Mouse (Mus musculus) stomach, embryonic 14.5 days (tissue): ENCODE results near the gene Chst11. TPM values are rescaled to one million over a fixed set of nuclear protein-coding genes. Genes with fewer than 3 reads are reported as not detected.

Experiments used
- ATAC-seq: fragments of 200-750 bp; cut with Nextera tagmentation; 2 replicates; pipeline ENCODE4 v1.8.0; 2017; ENCODE audit warnings: low read depth, moderate TSS enrichment; ENCODE audit not compliant: insufficient number of reproducible peaks, insufficient read depth, low FRiP score
- H3K27ac ChIP-seq: fragments of 300-500 bp; sonication (generic); 2 replicates; pipeline ENCODE4 v1.5.1; 2014; ENCODE audit warnings: mild to moderate bottlenecking, low read length, moderate library complexity, mixed read lengths
- H3K27me3 ChIP-seq: fragments of 300-500 bp; sonication (generic); 2 replicates; pipeline ENCODE4 v1.6.1; 2014; ENCODE audit warnings: low read length, control low read depth, mixed read lengths; ENCODE audit not compliant: control insufficient read depth, insufficient read depth
- H3K36me3 ChIP-seq: fragments of 300-500 bp; sonication (generic); 2 replicates; pipeline ENCODE4 v1.6.1; 2014; ENCODE audit warnings: mild to moderate bottlenecking, control low read depth, low read length, moderate library complexity, mixed read lengths; ENCODE audit not compliant: control insufficient read depth, insufficient read depth
- H3K4me1 ChIP-seq: fragments of 300-500 bp; sonication (generic); 2 replicates; pipeline ENCODE4 v1.6.1; 2014; ENCODE audit warnings: low read length, control low read depth, mixed read lengths; ENCODE audit not compliant: control insufficient read depth, insufficient read depth
- H3K4me2 ChIP-seq: fragments of 300-500 bp; sonication (generic); replicated peaks from 2 replicates; pipeline ENCODE4 v1.6.1; 2014; ENCODE audit warnings: low read depth, low read length, control low read depth
- H3K4me3 ChIP-seq: fragments of 300-500 bp; sonication (generic); 2 replicates; pipeline ENCODE4 v1.5.1; 2014; ENCODE audit warnings: low read depth, low read length, control low read depth
- H3K9ac ChIP-seq: fragments of 300-500 bp; sonication (generic); replicated peaks from 2 replicates; pipeline ENCODE4 v1.6.1; 2014; ENCODE audit warnings: low read depth, mild to moderate bottlenecking, control low read depth, low read length, moderate library complexity, mixed read lengths
- H3K9me3 ChIP-seq: fragments of 300-500 bp; sonication (generic); 2 replicates; pipeline ENCODE4 v1.6.1; 2016; ENCODE audit warnings: low read depth, low read length, control low read depth; ENCODE audit not compliant: control insufficient read depth
- WGBS: fragments of 180-500 bp; shearing (Covaris S2); extraction: QIAGEN DNeasy Blood & Tissue Kit; methylation state at CpG from one replicate; pipeline ENCODE4 v1.1.7; 2014; 5-methylcytosine and 5-hydroxymethylcytosine counted together
- polyA plus RNA-seq: library from polyadenylated mRNA; unstranded; fragments of >200 nt; fragmentation: Nextera tagmentation; extraction: Ambion mirVana; gene quantifications from 2 replicates; pipeline ENCODE4 v1.2.1, GENCODE M21; 2014

Gene Chst11
- polyA plus RNA-seq, 1 experiment from 2014 or later, result 2.0 TPM

GRCm38 (mm10) chr10:83129624-83130218 lies 144.4 kb downstream of the Chst11 start:
- ATAC-seq, result no peak
- Histone ChIP-seq H3K4me3 (no peak overlapping the region), H3K4me2 (no peak overlapping the region), H3K9me3 (no peaks in the 10 kb centered on the region), H3K27me3 (no peaks in the 10 kb centered on the region), H3K27ac (no peak overlapping the region), H3K36me3 (no peaks in the 10 kb centered on the region), H3K9ac (no peak overlapping the region), H3K4me1 (no peaks in the 10 kb centered on the region; the same call in 1 of the 2 replicates)
- 75% methylated on average over 8 of the region's 8 CpGs for WGBS

GRCm38 (mm10) chr10:83130611-83131010 lies 145.3 kb downstream of the Chst11 start:
- WGBS, result 63% methylated on average over 8 of the region's 8 CpGs

GRCm38 (mm10) chr10:83131884-83132283 lies 146.6 kb downstream of the Chst11 start:
- Histone ChIP-seq H3K4me2 (no peak overlapping the region), H3K9ac (no peak overlapping the region), H3K9me3 (no peaks in the 10 kb centered on the region), H3K27ac (no peak overlapping the region), H3K4me1 (peaks cover 5% of the 10 kb centered on the region; the same call in 1 of the 2 replicates), H3K27me3 (no peaks in the 10 kb centered on the region), H3K4me3 (no peak overlapping the region), H3K36me3 (no peaks in the 10 kb centered on the region)
- WGBS, result 87% methylated on average over 1 of the region's 1 CpGs
- ATAC-seq, result no peak

More at GRCm38 (mm10) chr10:83130611-83131010, 145.3 kb downstream of the Chst11 start:
- no peak overlapping the region for H3K27ac ChIP-seq
- H3K9me3 ChIP-seq, result no peaks in the 10 kb centered on the region
- H3K4me1 ChIP-seq, result peaks cover 5% of the 10 kb centered on the region; the same call in 1 of the 2 replicates
- no peaks in the 10 kb centered on the region for H3K27me3 ChIP-seq
- no peak for ATAC-seq
- H3K4me2 ChIP-seq, result no peak overlapping the region
- H3K36me3 ChIP-seq, result no peaks in the 10 kb centered on the region
- H3K9ac ChIP-seq, result no peak overlapping the region
- H3K4me3 ChIP-seq, result no peak overlapping the region

GRCm38 (mm10) chr10:83133866-83134570 lies 148.7 kb downstream of the Chst11 start:
- peaks cover 5% of the 10 kb centered on the region; the same call in 1 of the 2 replicates for H3K4me1 ChIP-seq
- H3K4me3 ChIP-seq, result no peak overlapping the region
- H3K27me3 ChIP-seq, result no peaks in the 10 kb centered on the region
- no peak overlapping the region for H3K4me2 ChIP-seq
- H3K9me3 ChIP-seq, result no peaks in the 10 kb centered on the region
- no peak for ATAC-seq
- no peak overlapping the region for H3K27ac ChIP-seq
- H3K36me3 ChIP-seq, result no peaks in the 10 kb centered on the region
- H3K9ac ChIP-seq, result no peak overlapping the region
- WGBS, result 64% methylated on average over 16 of the region's 16 CpGs

GRCm38 (mm10) chr10:83134896-83135295 lies 149.6 kb downstream of the Chst11 start:
- H3K9ac ChIP-seq, result no peak overlapping the region
- ATAC-seq, result peak; percentile 20; the same call in 1 of the 2 replicates
- no peak overlapping the region for H3K4me2 ChIP-seq
- no peaks in the 10 kb centered on the region for H3K36me3 ChIP-seq
- H3K27ac ChIP-seq, result no peak overlapping the region
- no peaks in the 10 kb centered on the region for H3K9me3 ChIP-seq
- H3K4me1 ChIP-seq, result peaks cover 6% of the 10 kb centered on the region; the same call in 1 of the 2 replicates
- no peak overlapping the region for H3K4me3 ChIP-seq
- no peaks in the 10 kb centered on the region for H3K27me3 ChIP-seq
- 33% methylated on average over 10 of the region's 10 CpGs for WGBS

- H3K9ac ChIP-seq, result no peak overlapping the region
- H3K4me2 ChIP-seq, result no peak overlapping the region
- no peak overlapping the region for H3K4me3 ChIP-seq
- H3K4me1 ChIP-seq, result peaks cover 14% of the 10 kb centered on the region; the same call in 1 of the 2 replicates
- ATAC-seq, result no peak
- H3K27me3 ChIP-seq, result no peaks in the 10 kb centered on the region
- 80% methylated on average over 1 of the region's 1 CpGs for WGBS
- H3K36me3 ChIP-seq, result no peaks in the 10 kb centered on the region
- no peaks in the 10 kb centered on the region for H3K9me3 ChIP-seq
- H3K27ac ChIP-seq, result no peak overlapping the region
Measured at GRCm38 (mm10) chr10:83135963-83136362, 150.7 kb downstream of the Chst11 start.

- Histone ChIP-seq H3K4me2 (no peak overlapping the region), H3K4me3 (no peak overlapping the region), H3K9ac (no peak overlapping the region), H3K36me3 (no peaks in the 10 kb centered on the region), H3K9me3 (no peaks in the 10 kb centered on the region), H3K27ac (no peak overlapping the region), H3K4me1 (peaks cover 15% of the 10 kb centered on the region; the same call in 1 of the 2 replicates), H3K27me3 (no peaks in the 10 kb centered on the region)
- 79% methylated on average over 7 of the region's 7 CpGs for WGBS
- no peak for ATAC-seq
Measured at GRCm38 (mm10) chr10:83137103-83137502, 151.8 kb downstream of the Chst11 start.

GRCm38 (mm10) chr10:83139276-83139675 lies 154.0 kb downstream of the Chst11 start:
- Histone ChIP-seq H3K9me3 (no peaks in the 10 kb centered on the region), H3K27ac (no peak overlapping the region), H3K9ac (no peak overlapping the region), H3K4me3 (no peak overlapping the region), H3K4me1 (peaks cover 15% of the 10 kb centered on the region; the same call in 1 of the 2 replicates), H3K36me3 (no peaks in the 10 kb centered on the region), H3K4me2 (no peak overlapping the region), H3K27me3 (no peaks in the 10 kb centered on the region)
- WGBS, result 92% methylated on average over 7 of the region's 7 CpGs
- no peak for ATAC-seq
